Mouse (Mus musculus) limb, embryonic 12.5 days (tissue): ENCODE measurements around the gene Lin37. TPM values are rescaled to one million over a fixed set of nuclear protein-coding genes. Genes with fewer than 3 reads are reported as not detected.

Source experiments
- ATAC-seq: fragments of 200-750 bp; cut with Nextera tagmentation; 2 replicates; pipeline ENCODE4 v1.8.0; 2017; ENCODE audit warnings: low read depth, moderate TSS enrichment; ENCODE audit not compliant: insufficient number of reproducible peaks, insufficient read depth, low FRiP score, low TSS enrichment
- H3K27ac ChIP-seq: fragments of 300-500 bp; sonication (generic); 2 replicates; pipeline ENCODE4 v1.5.1; 2016; ENCODE audit warnings: mild to moderate bottlenecking, moderate library complexity
- H3K27me3 ChIP-seq: fragments of 300-500 bp; sonication (generic); 2 replicates; pipeline ENCODE4 v1.6.1; 2016; ENCODE audit warnings: mild to moderate bottlenecking, moderate library complexity
- H3K36me3 ChIP-seq: fragments of 300-500 bp; sonication (generic); 2 replicates; pipeline ENCODE4 v1.6.1; 2016; ENCODE audit warnings: mild to moderate bottlenecking, moderate library complexity
- H3K4me1 ChIP-seq: fragments of 300-500 bp; sonication (generic); replicated peaks from 2 replicates; pipeline ENCODE4 v1.6.1; 2016
- H3K4me2 ChIP-seq: fragments of 300-500 bp; sonication (generic); 2 replicates; pipeline ENCODE4 v1.6.1; 2016; ENCODE audit warnings: mild to moderate bottlenecking, moderate library complexity
- H3K4me3 ChIP-seq: fragments of 300-500 bp; sonication (generic); replicated peaks from 2 replicates; pipeline ENCODE4 v1.5.1; 2016; ENCODE audit warnings: mild to moderate bottlenecking
- H3K9ac ChIP-seq: fragments of 300-500 bp; sonication (generic); replicated peaks from 2 replicates; pipeline ENCODE4 v1.6.1; 2016; ENCODE audit warnings: mild to moderate bottlenecking, moderate library complexity
- H3K9me3 ChIP-seq: fragments of 300-500 bp; sonication (generic); 2 replicates; pipeline ENCODE4 v1.6.1; 2016; ENCODE audit warnings: mild to moderate bottlenecking, moderate library complexity
- WGBS: fragments of 180-500 bp; shearing (Covaris S2); methylation state at CpG from one replicate; pipeline ENCODE4 v1.1.7; 2016; 5-methylcytosine and 5-hydroxymethylcytosine counted together
- microRNA-seq: library from miRNA; unstranded; fragments of <30 nt; microRNA quantifications from one replicate; pipeline ENCODE4, GENCODE M21; 2017
- polyA plus RNA-seq: library from polyadenylated mRNA; unstranded; fragments of >200 nt; fragmentation: Nextera tagmentation; extraction: Ambion mirVana; gene quantifications from 2 replicates; pipeline ENCODE4 v1.2.1, GENCODE M21; 2016

The Lin37 gene
- polyA plus RNA-seq, 1 experiment from 2014 or later, result 51.5 TPM

GRCm38 (mm10) chr7:30524487-30524886 lies 35.2 kb downstream of the Lin37 start:
- H3K4me2 ChIP-seq, result no peak overlapping the region
- H3K4me3 ChIP-seq, result no peak overlapping the region
- H3K36me3 ChIP-seq, result peaks cover 70% of the 10 kb centered on the region
- H3K27me3 ChIP-seq, result no peaks in the 10 kb centered on the region
- H3K9me3 ChIP-seq, result no peaks in the 10 kb centered on the region
- H3K9ac ChIP-seq, result no peak overlapping the region
- WGBS, result 80% methylated on average over 6 of the region's 6 CpGs
- ATAC-seq, result no peak
- H3K27ac ChIP-seq, result no peak overlapping the region
- H3K4me1 ChIP-seq, result peaks cover 14% of the 10 kb centered on the region

- H3K4me3 ChIP-seq, result no peak overlapping the region
- no peak overlapping the region for H3K4me2 ChIP-seq
- H3K36me3 ChIP-seq, result peaks cover 54% of the 10 kb centered on the region
- 78% methylated on average over 9 of the region's 10 CpGs for WGBS
- peaks cover 14% of the 10 kb centered on the region for H3K4me1 ChIP-seq
- H3K9ac ChIP-seq, result no peak overlapping the region
- H3K27ac ChIP-seq, result no peak overlapping the region
- ATAC-seq, result no peak
- H3K9me3 ChIP-seq, result no peaks in the 10 kb centered on the region
- H3K27me3 ChIP-seq, result no peaks in the 10 kb centered on the region
These were observed 36.8 kb downstream of the Lin37 start for GRCm38 (mm10) chr7:30522871-30523270.

DNA sequence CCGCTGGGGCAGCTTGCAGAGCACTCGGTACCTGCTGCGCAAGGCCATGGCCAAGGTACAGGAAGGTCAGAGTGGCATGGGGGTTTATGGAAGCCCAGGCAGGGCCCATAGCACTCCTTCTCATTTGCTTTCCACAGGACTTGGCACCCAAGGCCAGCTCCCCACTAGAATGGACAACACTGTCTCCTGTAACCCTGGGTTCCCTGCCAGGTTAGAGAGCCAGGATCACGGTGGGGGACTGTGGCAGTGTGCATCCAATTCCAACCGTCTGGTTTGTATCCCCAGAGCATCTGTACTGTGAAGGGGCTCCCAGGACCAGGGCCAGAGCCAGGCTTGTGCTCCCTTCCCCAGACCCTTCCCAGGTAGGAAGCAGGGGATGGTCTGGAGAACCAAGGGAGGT lies 38.8 kb downstream of the Lin37 start:
- 0 out of 2 replicates have a peak, but pooled peaks cover 2% of the 10 kb centered on the region for H3K4me1 ChIP-seq
- 79% methylated on average over 5 of the region's 5 CpGs for whole genome bisulfite sequencing
- H3K36me3 ChIP-seq, result peaks cover 34% of the 10 kb centered on the region
- no peaks in the 10 kb centered on the region for H3K9me3 ChIP-seq
- no peaks in the 10 kb centered on the region for H3K27me3 ChIP-seq
- H3K27ac ChIP-seq, result no peak overlapping the region
- no peak overlapping the region for H3K4me2 ChIP-seq
- no peak overlapping the region for H3K9ac ChIP-seq
- H3K4me3 ChIP-seq, result no peak overlapping the region
- no peak for ATAC-seq

GRCm38 (mm10) chr7:30520396-30520795 lies 39.2 kb downstream of the Lin37 start:
- Histone ChIP-seq H3K27ac (no peak overlapping the region), H3K9me3 (no peaks in the 10 kb centered on the region), H3K4me2 (no peak overlapping the region), H3K27me3 (no peaks in the 10 kb centered on the region), H3K9ac (no peak overlapping the region), H3K36me3 (peaks cover 29% of the 10 kb centered on the region), H3K4me3 (no peak overlapping the region), H3K4me1 (no peaks in the 10 kb centered on the region)
- 0 out of 2 replicates have a peak, but pooled peaks have one; percentile 32 for ATAC-seq
- WGBS, result 89% methylated on average over 4 of the region's 4 CpGs

GRCm38 (mm10) chr7:30518325-30518724 lies 41.3 kb downstream of the Lin37 start:
- H3K4me2 ChIP-seq, result no peak overlapping the region
- no peak overlapping the region for H3K27ac ChIP-seq
- 40% methylated on average over 8 of the region's 8 CpGs for WGBS
- ATAC-seq, result no peak
- H3K9ac ChIP-seq, result no peak overlapping the region
- no peak overlapping the region for H3K4me3 ChIP-seq
- H3K27me3 ChIP-seq, result no peaks in the 10 kb centered on the region
- no peaks in the 10 kb centered on the region for H3K4me1 ChIP-seq
- H3K9me3 ChIP-seq, result no peaks in the 10 kb centered on the region
- peaks cover 9% of the 10 kb centered on the region for H3K36me3 ChIP-seq

DNA sequence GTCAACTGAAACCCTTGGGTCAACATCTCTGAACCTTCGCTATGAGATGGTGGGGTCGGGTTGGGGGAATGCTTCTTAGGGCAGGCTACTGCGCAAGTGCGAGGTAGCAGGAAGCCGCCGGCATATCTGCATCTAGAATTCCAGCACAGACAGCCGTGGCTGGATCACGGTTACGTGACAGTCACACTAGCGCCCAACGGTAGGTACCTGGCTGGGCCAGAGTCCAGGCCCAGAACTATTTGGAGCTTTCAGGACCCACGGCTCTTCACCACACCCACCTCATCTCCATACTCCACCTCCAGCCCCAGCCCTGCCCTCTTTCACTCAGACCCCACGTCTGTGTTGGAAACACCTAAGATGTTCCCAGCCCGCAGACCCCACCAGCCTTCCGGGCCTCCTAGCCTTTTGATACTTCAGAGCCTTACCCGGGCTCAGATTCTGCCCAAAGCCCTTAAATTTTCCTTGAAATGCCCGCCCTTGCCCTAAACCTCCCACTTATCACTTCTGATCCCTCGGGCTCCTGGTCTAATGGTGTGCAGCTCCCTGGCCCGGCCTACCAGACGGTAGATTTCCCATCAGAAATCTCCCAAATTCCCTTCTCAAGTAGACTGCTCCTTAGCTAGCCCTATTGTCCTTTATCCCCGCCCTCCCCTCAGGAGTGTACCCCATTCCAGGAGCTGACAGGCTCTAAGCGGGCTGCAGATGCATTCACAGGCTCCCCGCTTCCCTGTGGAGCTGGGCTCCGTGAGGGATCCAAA lies 44.5 kb downstream of the Lin37 start:
- WGBS, result 54% methylated on average over 24 of the region's 24 CpGs

DNA sequence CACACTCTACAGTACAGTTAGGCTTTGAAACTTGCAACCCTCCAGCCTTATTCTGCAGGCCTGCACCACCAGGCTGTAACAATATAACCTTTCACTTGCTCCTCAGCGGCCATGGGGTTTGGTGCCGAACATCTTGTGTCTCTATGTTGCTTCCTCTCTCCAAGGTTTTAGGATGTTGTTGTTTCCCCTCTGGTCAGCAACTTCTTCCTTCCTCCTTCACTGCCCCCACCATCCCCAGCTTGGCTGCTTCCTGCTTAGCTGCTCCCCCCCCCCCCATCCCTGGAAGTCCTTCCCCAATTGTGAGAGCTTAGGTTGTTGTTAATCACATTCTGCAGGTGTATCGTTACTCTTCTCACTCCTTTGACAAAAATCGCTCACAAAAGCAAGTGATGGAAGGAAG lies 51.6 kb downstream of the Lin37 start:
- H3K27ac ChIP-seq, result no peak overlapping the region
- H3K4me3 ChIP-seq, result no peak overlapping the region
- no peaks in the 10 kb centered on the region for H3K4me1 ChIP-seq
- no peaks in the 10 kb centered on the region for H3K27me3 ChIP-seq
- H3K4me2 ChIP-seq, result no peak overlapping the region
- no peaks in the 10 kb centered on the region for H3K9me3 ChIP-seq
- WGBS, result 70% methylated on average over 4 of the region's 4 CpGs
- no peaks in the 10 kb centered on the region for H3K36me3 ChIP-seq
- H3K9ac ChIP-seq, result no peak overlapping the region
- ATAC-seq, result no peak

More for the DNA sequence above, 44.5 kb downstream of the Lin37 start:
- Histone ChIP-seq H3K27ac (no peak overlapping the region), H3K36me3 (no peaks in the 10 kb centered on the region), H3K9me3 (no peaks in the 10 kb centered on the region), H3K27me3 (no peaks in the 10 kb centered on the region), H3K4me1 (no peaks in the 10 kb centered on the region), H3K9ac (no peak overlapping the region), H3K4me2 (no peak overlapping the region), H3K4me3 (no peak overlapping the region)
- no peak for ATAC-seq

Small RNA genes lying within 50 kb of the gene (microRNA-seq; reads per million reads assigned to microRNA genes)
- gene Gm38670 (1.9 reads per million), gene Mir3569 (not detected)

Other genes starting within 250 kb of the Lin37 start
- 84.6 and 98.6 TPM in 2 replicates for gene Syne4, start 245.0 kb downstream of the Lin37 start, polyA plus RNA-seq
- 0.97 and 5.0 TPM in 2 replicates for gene E130208F15Rik, start 238.1 kb downstream of the Lin37 start, polyA plus RNA-seq
- gene Sdhaf1, start 235.9 kb downstream of the Lin37 start, polyA plus RNA-seq, result 20.7 and 23.6 TPM in 2 replicates
- gene Lrfn3, start 197.1 kb downstream of the Lin37 start, polyA plus RNA-seq, result 6.2 and 6.6 TPM in 2 replicates
- gene Tyrobp, start 146.1 kb downstream of the Lin37 start, polyA plus RNA-seq, result 14.1 and 19.6 TPM in 2 replicates
- 0.77 TPM in 1 of 2 replicates, not detected in the other for gene Hcst, start 140.0 kb downstream of the Lin37 start, polyA plus RNA-seq
- 1.2 and 1.3 TPM in 2 replicates for gene Nfkbid, start 138.1 kb downstream of the Lin37 start, polyA plus RNA-seq
- 32.5 and 33.9 TPM in 2 replicates for gene Aplp1, start 114.3 kb downstream of the Lin37 start, polyA plus RNA-seq
- gene Kirrel2, start 102.1 kb downstream of the Lin37 start, polyA plus RNA-seq, result 0.29 and 0.65 TPM in 2 replicates
- gene Nphs1, start 101.5 kb downstream of the Lin37 start, polyA plus RNA-seq, result 0.10 TPM in 1 of 2 replicates, not detected in the other
- gene Prodh2, start 66.2 kb downstream of the Lin37 start, polyA plus RNA-seq, result not detected in 2 replicates
- gene Arhgap33, start 24.8 kb downstream of the Lin37 start, polyA plus RNA-seq, result 15.1 and 17.7 TPM in 2 replicates
- 9.5 and 10.9 TPM in 2 replicates for gene Hspb6, start 7.7 kb downstream of the Lin37 start, polyA plus RNA-seq
- 15.3 and 16.0 TPM in 2 replicates for gene Proser3, start 7.5 kb downstream of the Lin37 start, polyA plus RNA-seq
- 87.8 and 89.9 TPM in 2 replicates for gene U2af1l4, start 3.5 kb upstream of the Lin37 start, polyA plus RNA-seq
- gene Gm49396, start 3.5 kb upstream of the Lin37 start, polyA plus RNA-seq, result 16.3 and 18.5 TPM in 2 replicates
- 136 TPM in 2 replicates for gene Psenen, start 3.8 kb upstream of the Lin37 start, polyA plus RNA-seq
- 3.2 and 4.1 TPM in 2 replicates for gene Igflr1, start 5.6 kb upstream of the Lin37 start, polyA plus RNA-seq
- 11.0 and 12.1 TPM in 2 replicates for gene Kmt2b, start 28.9 kb upstream of the Lin37 start, polyA plus RNA-seq
- 0.25 and 0.38 TPM in 2 replicates for gene Zbtb32, start 39.1 kb upstream of the Lin37 start, polyA plus RNA-seq
- gene Upk1a, start 53.0 kb upstream of the Lin37 start, polyA plus RNA-seq, result 1.4 and 2.0 TPM in 2 replicates
- gene Cox6b1, start 66.3 kb upstream of the Lin37 start, polyA plus RNA-seq, result 783 and 848 TPM in 2 replicates
- gene Etv2, start 76.0 kb upstream of the Lin37 start, polyA plus RNA-seq, result not detected in 2 replicates
- gene Rbm42, start 90.5 kb upstream of the Lin37 start, polyA plus RNA-seq, result 150 and 155 TPM in 2 replicates
- 64.3 and 70.0 TPM in 2 replicates for gene Haus5, start 105.2 kb upstream of the Lin37 start, polyA plus RNA-seq
- not detected in 2 replicates for gene Pmis2, start 111.8 kb upstream of the Lin37 start, polyA plus RNA-seq
- not detected in 2 replicates for gene 2200002J24Rik, start 139.1 kb upstream of the Lin37 start, polyA plus RNA-seq
- gene Atp4a, start 152.4 kb upstream of the Lin37 start, polyA plus RNA-seq, result 0.50 and 0.60 TPM in 2 replicates
- gene Tmem147, start 169.7 kb upstream of the Lin37 start, polyA plus RNA-seq, result 158 and 162 TPM in 2 replicates
- gene Gapdhs, start 183.8 kb upstream of the Lin37 start, polyA plus RNA-seq, result 0.51 and 0.71 TPM in 2 replicates
- 1.7 and 2.3 TPM in 2 replicates for gene Sbsn, start 191.6 kb upstream of the Lin37 start, polyA plus RNA-seq
- gene Dmkn, start 203.9 kb upstream of the Lin37 start, polyA plus RNA-seq, result not detected in 2 replicates
- not detected in 2 replicates for gene Krtdap, start 228.1 kb upstream of the Lin37 start, polyA plus RNA-seq